Mouse (Mus musculus) hindbrain, embryonic 10.5 days (tissue): ENCODE data around the gene Vstm4. TPM values are rescaled to one million over a fixed set of nuclear protein-coding genes. Genes with fewer than 3 reads are reported as not detected.

Experiments
- DNase-seq: peaks from one replicate; pipeline ENCODE4 v3.0.0-alpha.2; 2017; ENCODE audit warnings: low spot score
- H3K27ac ChIP-seq: fragments of 300-500 bp; sonication (generic); 2 replicates; pipeline ENCODE4 v1.5.1; 2016; ENCODE audit warnings: mild to moderate bottlenecking, moderate library complexity
- H3K27me3 ChIP-seq: fragments of 300-500 bp; sonication (generic); 2 replicates; pipeline ENCODE4 v1.6.1; 2016; ENCODE audit warnings: mild to moderate bottlenecking; ENCODE audit not compliant: poor library complexity, insufficient read depth, severe bottlenecking
- H3K36me3 ChIP-seq: fragments of 300-500 bp; sonication (generic); 2 replicates; pipeline ENCODE4 v1.6.1; 2016; ENCODE audit warnings: mild to moderate bottlenecking, moderate library complexity
- H3K4me1 ChIP-seq: fragments of 300-500 bp; sonication (generic); replicated peaks from 2 replicates; pipeline ENCODE4 v1.6.1; 2016; ENCODE audit warnings: mild to moderate bottlenecking
- H3K4me3 ChIP-seq: fragments of 300-500 bp; sonication (generic); 2 replicates; pipeline ENCODE4 v1.5.1; 2016; ENCODE audit warnings: mild to moderate bottlenecking, moderate library complexity
- H3K9me3 ChIP-seq: fragments of 300-500 bp; sonication (generic); 2 replicates; pipeline ENCODE4 v1.6.1; 2016; ENCODE audit warnings: mild to moderate bottlenecking, moderate library complexity
- WGBS: fragments of 180-500 bp; shearing (Covaris S2); methylation state at CpG from one replicate; pipeline ENCODE4 v1.1.7; 2016; 5-methylcytosine and 5-hydroxymethylcytosine counted together
- polyA plus RNA-seq: library from polyadenylated mRNA; unstranded; fragments of >200 nt; fragmentation: Nextera tagmentation; extraction: Ambion mirVana; gene quantifications from 2 replicates; pipeline ENCODE4 v1.2.1, GENCODE M21; 2016

Gene Vstm4
- polyA plus RNA-seq, 1 experiment from 2014 or later = 2.9 TPM

GRCm38 (mm10) chr14:32915360-32915759 lies 58.8 kb downstream of the Vstm4 start:
- no peak for DNase-seq

GRCm38 (mm10) chr14:32917919-32918318 lies 61.4 kb downstream of the Vstm4 start:
- H3K27ac ChIP-seq = no peak overlapping the region
- 95% methylated on average over 1 of the region's 1 CpGs for WGBS
- H3K36me3 ChIP-seq = no peaks in the 10 kb centered on the region
- no peaks in the 10 kb centered on the region for H3K27me3 ChIP-seq
- no peaks in the 10 kb centered on the region for H3K4me1 ChIP-seq
- no peak overlapping the region for H3K4me3 ChIP-seq
- DNase-seq = no peak
- no peaks in the 10 kb centered on the region for H3K9me3 ChIP-seq

More at GRCm38 (mm10) chr14:32915360-32915759, 58.8 kb downstream of the Vstm4 start:
- Histone ChIP-seq H3K27ac (no peak overlapping the region), H3K9me3 (no peaks in the 10 kb centered on the region), H3K4me1 (no peaks in the 10 kb centered on the region), H3K27me3 (no peaks in the 10 kb centered on the region), H3K4me3 (no peak overlapping the region), H3K36me3 (no peaks in the 10 kb centered on the region)
- 49% methylated on average over 2 of the region's 2 CpGs for WGBS

GRCm38 (mm10) chr14:32923871-32924270 lies 67.3 kb downstream of the Vstm4 start:
- no peak for DNase-seq
- Histone ChIP-seq H3K27me3 (no peaks in the 10 kb centered on the region), H3K9me3 (no peaks in the 10 kb centered on the region), H3K4me3 (no peak overlapping the region), H3K36me3 (no peaks in the 10 kb centered on the region), H3K27ac (no peak overlapping the region), H3K4me1 (0 out of 2 replicates have a peak, but pooled peaks cover 6% of the 10 kb centered on the region)
- WGBS = 92% methylated on average over 9 of the region's 9 CpGs

GRCm38 (mm10) chr14:32931709-32932108 lies 75.2 kb downstream of the Vstm4 start:
- Histone ChIP-seq H3K27ac (no peak overlapping the region), H3K36me3 (no peaks in the 10 kb centered on the region), H3K4me1 (no peaks in the 10 kb centered on the region), H3K27me3 (no peaks in the 10 kb centered on the region), H3K9me3 (no peaks in the 10 kb centered on the region), H3K4me3 (no peak overlapping the region)
- DNase-seq = no peak
- WGBS = 90% methylated on average over 10 of the region's 10 CpGs

GRCm38 (mm10) chr14:32932220-32932619 lies 75.7 kb downstream of the Vstm4 start:
- no peaks in the 10 kb centered on the region for H3K4me1 ChIP-seq
- no peaks in the 10 kb centered on the region for H3K36me3 ChIP-seq
- no peak for DNase-seq
- no peak overlapping the region for H3K4me3 ChIP-seq
- no peak overlapping the region for H3K27ac ChIP-seq
- H3K27me3 ChIP-seq = no peaks in the 10 kb centered on the region
- WGBS = 89% methylated on average over 8 of the region's 8 CpGs
- no peaks in the 10 kb centered on the region for H3K9me3 ChIP-seq

- Histone ChIP-seq H3K4me1 (no peaks in the 10 kb centered on the region), H3K36me3 (no peaks in the 10 kb centered on the region), H3K4me3 (no peak overlapping the region), H3K9me3 (no peaks in the 10 kb centered on the region), H3K27ac (no peak overlapping the region), H3K27me3 (no peaks in the 10 kb centered on the region)
- DNase-seq = no peak
- 82% methylated on average over 6 of the region's 6 CpGs for WGBS
Measured at GRCm38 (mm10) chr14:32934064-32934463, 77.5 kb downstream of the Vstm4 start.

- Histone ChIP-seq H3K9me3 (no peaks in the 10 kb centered on the region), H3K27me3 (no peaks in the 10 kb centered on the region), H3K36me3 (no peaks in the 10 kb centered on the region), H3K27ac (no peak overlapping the region), H3K4me1 (peaks cover 8% of the 10 kb centered on the region; the same call in 1 of the 2 replicates), H3K4me3 (no peak overlapping the region)
- no peak for DNase-seq
- 90% methylated on average over 5 of the region's 5 CpGs for WGBS
Measured at GRCm38 (mm10) chr14:32939217-32939616, 82.7 kb downstream of the Vstm4 start.

- 92% methylated on average over 2 of the region's 2 CpGs for WGBS
- no peaks in the 10 kb centered on the region for H3K36me3 ChIP-seq
- no peak overlapping the region for H3K27ac ChIP-seq
- H3K9me3 ChIP-seq = no peaks in the 10 kb centered on the region
- peaks cover 14% of the 10 kb centered on the region for H3K4me1 ChIP-seq
- H3K4me3 ChIP-seq = no peak overlapping the region
- no peak for DNase-seq
- H3K27me3 ChIP-seq = no peaks in the 10 kb centered on the region
Measured at GRCm38 (mm10) chr14:32947512-32947911, 91.0 kb downstream of the Vstm4 start.

GRCm38 (mm10) chr14:32950312-32951301 lies 94.1 kb downstream of the Vstm4 start:
- Histone ChIP-seq H3K4me3 (no peak overlapping the region), H3K4me1 (peaks cover 26% of the 10 kb centered on the region), H3K27me3 (no peaks in the 10 kb centered on the region), H3K27ac (peak overlapping the region; percentile 51; the same call in 1 of the 2 replicates), H3K9me3 (no peaks in the 10 kb centered on the region), H3K36me3 (no peaks in the 10 kb centered on the region)
- peak; percentile 24 for DNase-seq
- WGBS = 66% methylated on average over 20 of the region's 20 CpGs

GRCm38 (mm10) chr14:32956486-32956885 lies 99.9 kb downstream of the Vstm4 start:
- Histone ChIP-seq H3K4me1 (peaks cover 36% of the 10 kb centered on the region), H3K36me3 (no peaks in the 10 kb centered on the region), H3K27ac (0 out of 2 replicates have a peak overlapping the region, but pooled peaks have one; percentile 29), H3K4me3 (no peak overlapping the region), H3K9me3 (no peaks in the 10 kb centered on the region), H3K27me3 (no peaks in the 10 kb centered on the region; the same call in 1 of the 2 replicates)
- WGBS = 81% methylated on average over 8 of the region's 8 CpGs
- no peak for DNase-seq

GRCm38 (mm10) chr14:32958671-32959070 lies 102.1 kb downstream of the Vstm4 start:
- H3K4me3 ChIP-seq = no peak overlapping the region
- no peaks in the 10 kb centered on the region for H3K36me3 ChIP-seq

GRCm38 (mm10) chr14:32960481-32960880 lies 103.9 kb downstream of the Vstm4 start:
- peak; percentile 73 for DNase-seq
- Histone ChIP-seq H3K4me1 (peaks cover 27% of the 10 kb centered on the region; the same call in 1 of the 2 replicates), H3K36me3 (no peaks in the 10 kb centered on the region), H3K27me3 (no peaks in the 10 kb centered on the region; the same call in 1 of the 2 replicates), H3K9me3 (no peaks in the 10 kb centered on the region), H3K4me3 (no peak overlapping the region), H3K27ac (no peak overlapping the region)
- 40% methylated on average over 5 of the region's 5 CpGs for WGBS

More at GRCm38 (mm10) chr14:32958671-32959070, 102.1 kb downstream of the Vstm4 start:
- no peak for DNase-seq
- WGBS = 63% methylated on average over 8 of the region's 8 CpGs
- no peak overlapping the region; the same call in 1 of the 2 replicates for H3K27ac ChIP-seq
- peaks cover 32% of the 10 kb centered on the region; the same call in 1 of the 2 replicates for H3K4me1 ChIP-seq
- no peaks in the 10 kb centered on the region for H3K9me3 ChIP-seq
- no peaks in the 10 kb centered on the region; the same call in 1 of the 2 replicates for H3K27me3 ChIP-seq

GRCm38 (mm10) chr14:32964742-32965141 lies 108.2 kb downstream of the Vstm4 start:
- Histone ChIP-seq H3K4me3 (no peak overlapping the region), H3K27me3 (no peaks in the 10 kb centered on the region; the same call in 1 of the 2 replicates), H3K27ac (no peak overlapping the region), H3K4me1 (0 out of 2 replicates have a peak, but pooled peaks cover 16% of the 10 kb centered on the region), H3K36me3 (no peaks in the 10 kb centered on the region), H3K9me3 (no peaks in the 10 kb centered on the region)
- WGBS = 72% methylated on average over 10 of the region's 10 CpGs
- peak; percentile 17 for DNase-seq
